Mouse (Mus musculus) brain, embryonic 14.5 days (tissue): ENCODE measurements at regions not wholly inside any gene's neighbourhood (a gene's known extent, or its start where the extent isn't known, plus 50 kb on each side); places are given as distances from the start of the nearest gene placed in this dataset.
A peak's percentile ranks its signal among the peaks of the same experiment; 100 is the strongest.

ENCODE experiments used
- DNase-seq: peaks from one replicate; pipeline ENCODE4 v3.0.0-alpha.2; 2011; ENCODE audit warnings: low read depth
- CTCF ChIP-seq: fragments of 200-500 bp; IDR thresholded peaks from 2 replicates; pipeline ENCODE4 v1.5.1; 2012; ENCODE audit warnings: inconsistent platforms, mild to moderate bottlenecking, moderate library complexity, borderline replicate concordance; ENCODE audit not compliant: insufficient read depth, insufficient read length; ENCODE audit errors: extremely low read depth
- POLR2A ChIP-seq: fragments of 200-500 bp; IDR thresholded peaks from 2 replicates; pipeline ENCODE4 v1.6.1; 2012; ENCODE audit warnings: mild to moderate bottlenecking, inconsistent platforms, borderline replicate concordance; ENCODE audit not compliant: poor library complexity, insufficient read depth, insufficient read length, severe bottlenecking; ENCODE audit errors: extremely low read depth

GRCm38 (mm10) chr4:30011386-30012135 is 1198.6 kb downstream of the Epha7 start:
- TF ChIP-seq POLR2A (no peak), CTCF (no peak)
- peak; percentile 60 for DNase-seq

- TF ChIP-seq POLR2A (no peak), CTCF (no peak)
- DNase-seq, result peak; percentile 73
Observed at GRCm38 (mm10) chr4:30039424-30040172, 1226.7 kb downstream of the Epha7 start.

- DNase-seq, result no peak
- no peak for TF ChIP-seq CTCF
- TF ChIP-seq POLR2A, result no peak
Observed at GRCm38 (mm10) chr4:30064987-30065386, 1252.1 kb downstream of the Epha7 start.

GRCm38 (mm10) chr4:30099166-30099565 is 1286.2 kb downstream of the Epha7 start:
- no peak for DNase-seq
- TF ChIP-seq POLR2A, result no peak
- TF ChIP-seq CTCF, result no peak

- DNase-seq, result peak; percentile 71
- no peak for TF ChIP-seq CTCF
- TF ChIP-seq POLR2A, result no peak
Observed at GRCm38 (mm10) chr4:30133011-30133410, 1320.1 kb downstream of the Epha7 start.
